Mouse (Mus musculus): ENCODE results near the gene Ric1.
"Not testable (repeated sequence)": the region's sequence is repeated elsewhere in the genome, so short reads cannot be mapped to it uniquely, and the experiment has no call there.

Gene Ric1

GRCm38 (mm10) chr19:29497874-29498273 is 24.2 kb upstream of the Ric1 start:
- in situ Hi-C loops (cut with MboI, MseI): no loop called here

GRCm38 (mm10) chr19:29498842-29499456 is 23.1 kb upstream of the Ric1 start:
- in situ Hi-C loops (cut with MboI, MseI): no loop called here

- in situ Hi-C loops (cut with MboI, MseI): loop anchor here (5.0 kb wide), 1 partner anchor 133 kb away; the partner anchor contains the start of genes Cd274 and Plgrkt
These were observed 21.7 kb upstream of the Ric1 start for GRCm38 (mm10) chr19:29500333-29500732.

GRCm38 (mm10) chr19:29501106-29501505 is 21.0 kb upstream of the Ric1 start:
- in situ Hi-C loops (cut with MboI, MseI): loop anchor here (5.0 kb wide), 1 partner anchor 134 kb away; the partner anchor contains the start of genes Cd274 and Plgrkt

GRCm38 (mm10) chr19:29501507-29501906 is 20.6 kb upstream of the Ric1 start:
- in situ Hi-C loops (cut with MboI, MseI): loop anchor here (5.0 kb wide), 1 partner anchor 134 kb away; the partner anchor contains the start of genes Cd274 and Plgrkt

- in situ Hi-C loops (cut with MboI, MseI): loop anchor here (5.0 kb wide), 1 partner anchor 137 kb away; the partner anchor contains the start of genes Cd274 and Plgrkt
These were observed 18.0 kb upstream of the Ric1 start for GRCm38 (mm10) chr19:29504131-29504530.

- in situ Hi-C loops (cut with MboI, MseI): no loop called here
These were observed 16.5 kb upstream of the Ric1 start for GRCm38 (mm10) chr19:29505617-29506016.

- in situ Hi-C loops (cut with MboI, MseI): no loop called here
These were observed 13.9 kb upstream of the Ric1 start for GRCm38 (mm10) chr19:29508208-29508607.

GRCm38 (mm10) chr19:29509857-29510256 is 12.2 kb upstream of the Ric1 start:
- in situ Hi-C loops (cut with MboI, MseI): no loop called here

GRCm38 (mm10) chr19:29511826-29512225 is 10.3 kb upstream of the Ric1 start:
- in situ Hi-C loops (cut with MboI, MseI): no loop called here

GRCm38 (mm10) chr19:29513111-29513766 is 8.8 kb upstream of the Ric1 start:
- in situ Hi-C loops (cut with MboI, MseI): no loop called here

- in situ Hi-C loops (cut with MboI, MseI): no loop called here
These were observed 8.0 kb upstream of the Ric1 start for GRCm38 (mm10) chr19:29514130-29514529.

GRCm38 (mm10) chr19:29515386-29515785 is 6.7 kb upstream of the Ric1 start:
- in situ Hi-C loops (cut with MboI, MseI): no loop called here

- in situ Hi-C loops (cut with MboI, MseI): no loop called here
These were observed 6.1 kb upstream of the Ric1 start for GRCm38 (mm10) chr19:29515991-29516390.

- in situ Hi-C loops (cut with MboI, MseI): no loop called here
These were observed 3.7 kb upstream of the Ric1 start for GRCm38 (mm10) chr19:29518409-29518808.

GRCm38 (mm10) chr19:29518922-29519321 is 3.2 kb upstream of the Ric1 start:
- in situ Hi-C loops (cut with MboI, MseI): no loop called here

- in situ Hi-C loops (cut with MboI, MseI): no loop called here
These were observed 1.0 kb upstream of the Ric1 start for GRCm38 (mm10) chr19:29520996-29521560.

GRCm38 (mm10) chr19:29522445-29523229 is 555 bp downstream of the Ric1 start:
- in situ Hi-C loops (cut with MboI, MseI): no loop called here

- in situ Hi-C loops (cut with MboI, MseI): no loop called here
These were observed 1.1 kb downstream of the Ric1 start for GRCm38 (mm10) chr19:29523230-29523582.

- in situ Hi-C loops (cut with MboI, MseI): no loop called here
These were observed 1.6 kb downstream of the Ric1 start for GRCm38 (mm10) chr19:29523701-29524100.

GRCm38 (mm10) chr19:29524614-29525013 is 2.5 kb downstream of the Ric1 start:
- in situ Hi-C loops (cut with MboI, MseI): no loop called here

GRCm38 (mm10) chr19:29525588-29525987 is 3.5 kb downstream of the Ric1 start:
- in situ Hi-C loops (cut with MboI, MseI): not testable (repeated sequence)

All from T-helper 2 cell (primary cell).